Mouse (Mus musculus): Measurements from ENCODE around the gene Zfp853. TPM values are rescaled to one million over a fixed set of nuclear protein-coding genes. Genes with fewer than 3 reads are reported as not detected.

Gene Zfp853
- polyA plus RNA-seq, 1 experiment from 2014 or later: not detected

- peaks cover 16% of the 10 kb centered on the region for H3K4me1 ChIP-seq (ENCODE audit: insufficient read depth)
- peak within 1 kb of the TSS; percentile 77 for H3K4me2 ChIP-seq (ENCODE audit: low read depth, low read length)
- peaks cover 14% of the 10 kb centered on the region for H3K36me3 ChIP-seq (replicated peaks; ENCODE audit: insufficient read depth, low read length)
- peak; percentile 93 for DNase-seq
- peak within 1 kb of the TSS; percentile 92 for H3K9ac ChIP-seq (replicated peaks)
- H3K27me3 ChIP-seq (ENCODE audit: insufficient read depth, low read length): no peaks in the 10 kb centered on the region
- H3K4me3 ChIP-seq (ENCODE audit: low read depth, low read length): peak within 1 kb of the TSS; percentile 90
- H3K27ac ChIP-seq (ENCODE audit: low read depth): peak within 1 kb of the TSS; percentile 83
- H3K9me3 ChIP-seq (ENCODE audit: low read length): no peaks in the 10 kb centered on the region
- ATAC-seq: peak; percentile 88
- peak; percentile 53; the same call in 1 of the 2 replicates for TF ChIP-seq EP300 (IDR thresholded peaks at IDR 0.05; ENCODE audit: low read depth)
- TF ChIP-seq CTCF (IDR thresholded peaks at IDR 0.05; ENCODE audit: low read depth): no peak
- under 1% methylated on average over 51 of the region's 57 CpGs for WGBS (ENCODE audit: insufficient replicate concordance)
Observed at GRCm38 (mm10) chr5:143328690-143329495, 35.5 kb upstream of the Zfp853 start, which contains the start of gene Zdhhc4. Zdhhc4 (minus strand) TSS chr5:143329256.

- peaks cover 38% of the 10 kb centered on the region for H3K36me3 ChIP-seq (replicated peaks; ENCODE audit: insufficient read depth, low read length)
- H3K27me3 ChIP-seq (ENCODE audit: insufficient read depth, low read length): no peaks in the 10 kb centered on the region
- no peak overlapping the region for H3K4me2 ChIP-seq (ENCODE audit: low read depth, low read length)
- H3K4me3 ChIP-seq (ENCODE audit: low read depth, low read length): no peak overlapping the region
- H3K27ac ChIP-seq (ENCODE audit: low read depth): peak overlapping the region; percentile 79
- no peak overlapping the region for H3K9ac ChIP-seq (replicated peaks)
- TF ChIP-seq EP300 (IDR thresholded peaks at IDR 0.05; ENCODE audit: low read depth) (no peak), CTCF (IDR thresholded peaks at IDR 0.05; ENCODE audit: low read depth) (no peak)
- WGBS (ENCODE audit: insufficient replicate concordance): 74% methylated on average over 8 of the region's 8 CpGs
- ATAC-seq: no peak
- H3K9me3 ChIP-seq (ENCODE audit: low read length): no peaks in the 10 kb centered on the region
- H3K4me1 ChIP-seq (ENCODE audit: insufficient read depth): peaks cover 14% of the 10 kb centered on the region
- DNase-seq: no peak
Observed at GRCm38 (mm10) chr5:143317288-143317610, 23.8 kb upstream of the Zfp853 start.

- peaks cover 35% of the 10 kb centered on the region for H3K36me3 ChIP-seq (replicated peaks; ENCODE audit: insufficient read depth, low read length)
- peaks cover 14% of the 10 kb centered on the region for H3K4me1 ChIP-seq (ENCODE audit: insufficient read depth)
- DNase-seq (peak; percentile 37), ATAC-seq (peak; percentile 83)
- TF ChIP-seq CTCF (IDR thresholded peaks at IDR 0.05; ENCODE audit: low read depth) (no peak), EP300 (IDR thresholded peaks at IDR 0.05; ENCODE audit: low read depth) (no peak; the same call in 1 of the 2 replicates)
- H3K9me3 ChIP-seq (ENCODE audit: low read length): no peaks in the 10 kb centered on the region
- no peak overlapping the region for H3K4me2 ChIP-seq (ENCODE audit: low read depth, low read length)
- WGBS (ENCODE audit: insufficient replicate concordance): 84% methylated on average over 5 of the region's 5 CpGs
- H3K9ac ChIP-seq (replicated peaks): no peak overlapping the region
- H3K4me3 ChIP-seq (ENCODE audit: low read depth, low read length): no peak overlapping the region
- peak overlapping the region; percentile 79 for H3K27ac ChIP-seq (ENCODE audit: low read depth)
- no peaks in the 10 kb centered on the region for H3K27me3 ChIP-seq (ENCODE audit: insufficient read depth, low read length)
Observed at GRCm38 (mm10) chr5:143316605-143317287, 23.3 kb upstream of the Zfp853 start.

GRCm38 (mm10) chr5:143315514-143315888 is 22.1 kb upstream of the Zfp853 start:
- DNase-seq (no peak), ATAC-seq (no peak)
- peaks cover 36% of the 10 kb centered on the region for H3K36me3 ChIP-seq (replicated peaks; ENCODE audit: insufficient read depth, low read length)
- 20% methylated on average over 8 of the region's 8 CpGs for whole genome bisulfite sequencing (ENCODE audit: insufficient replicate concordance)
- no peaks in the 10 kb centered on the region for H3K9me3 ChIP-seq (ENCODE audit: low read length)
- peak overlapping the region; percentile 70 for H3K4me3 ChIP-seq (ENCODE audit: low read depth, low read length)
- peak overlapping the region; percentile 85 for H3K4me2 ChIP-seq (ENCODE audit: low read depth, low read length)
- TF ChIP-seq EP300 (IDR thresholded peaks at IDR 0.05; ENCODE audit: low read depth) (no peak), CTCF (IDR thresholded peaks at IDR 0.05; ENCODE audit: low read depth) (no peak)
- no peaks in the 10 kb centered on the region for H3K27me3 ChIP-seq (ENCODE audit: insufficient read depth, low read length)
- peaks cover 14% of the 10 kb centered on the region for H3K4me1 ChIP-seq (ENCODE audit: insufficient read depth)
- no peak overlapping the region for H3K27ac ChIP-seq (ENCODE audit: low read depth)
- peak overlapping the region; percentile 17; the same call in 1 of the 2 replicates for H3K9ac ChIP-seq (replicated peaks)

- Histone ChIP-seq H3K4me1 (ENCODE audit: insufficient read depth) (peaks cover 14% of the 10 kb centered on the region), H3K27ac (ENCODE audit: low read depth) (peak within 1 kb of the TSS; percentile 86), H3K4me2 (ENCODE audit: low read depth, low read length) (peak within 1 kb of the TSS; percentile 85), H3K9me3 (ENCODE audit: low read length) (no peaks in the 10 kb centered on the region), H3K9ac (replicated peaks) (peak within 1 kb of the TSS; percentile 71), H3K36me3 (replicated peaks; ENCODE audit: insufficient read depth, low read length) (peaks cover 36% of the 10 kb centered on the region), H3K27me3 (ENCODE audit: insufficient read depth, low read length) (no peaks in the 10 kb centered on the region), H3K4me3 (ENCODE audit: low read depth, low read length) (peak within 1 kb of the TSS; percentile 70)
- 1% methylated on average over 94 of the region's 101 CpGs for WGBS (ENCODE audit: insufficient replicate concordance)
- peak; percentile 80 for ATAC-seq
- DNase-seq: peak; percentile 93
- TF ChIP-seq EP300 (IDR thresholded peaks at IDR 0.05; ENCODE audit: low read depth): no peak
- TF ChIP-seq CTCF (IDR thresholded peaks at IDR 0.05; ENCODE audit: low read depth): peak; percentile 85
Observed at GRCm38 (mm10) chr5:143314730-143315513, 21.5 kb upstream of the Zfp853 start, which contains the start of gene E130309D02Rik. E130309D02Rik (minus strand) TSS chr5:143315360.

Measured in liver, postnatal 0 days (tissue).